Mouse (Mus musculus) CH12.LX (cell line): Measurements from ENCODE around the gene Zfp827. TPM values are rescaled to one million over a fixed set of nuclear protein-coding genes. Genes with fewer than 3 reads are reported as not detected.

Experiments used
- DNase-seq: peaks from one replicate; pipeline ENCODE4 v3.0.0-alpha.2; 2013; ENCODE audit errors: extremely low read depth
- H3K27ac ChIP-seq: 2 replicates; pipeline ENCODE4 v1.5.1; 2012; ENCODE audit warnings: low read depth, mild to moderate bottlenecking, control low read depth, moderate library complexity; ENCODE audit not compliant: insufficient read depth
- H3K27me3 ChIP-seq: replicated peaks from 2 replicates; pipeline ENCODE3; 2012; ENCODE audit warnings: inconsistent platforms
- H3K36me3 ChIP-seq, 2 experiments: replicated peaks in 1 of 2; 2 replicates each; pipeline versions ENCODE3 to v1.6.1; 2012; ENCODE audit warnings: inconsistent platforms in 1 of 2, low read length in 1 of 2, mild to moderate bottlenecking in 1 of 2, mixed read lengths in 1 of 2, moderate library complexity in 1 of 2; ENCODE audit not compliant: control insufficient read depth in 1 of 2, insufficient read depth in 1 of 2
- H3K4me1 ChIP-seq, 2 experiments: 2 replicates each; pipeline ENCODE4 v1.6.1; 2012; ENCODE audit warnings: inconsistent platforms in 1 of 2, moderate library complexity in 1 of 2; ENCODE audit not compliant: insufficient read depth in 2 of 2, control insufficient read depth in 1 of 2
- H3K4me2 ChIP-seq: 2 replicates; pipeline ENCODE4 v1.6.1; 2012; ENCODE audit warnings: low read depth, mild to moderate bottlenecking, control low read depth; ENCODE audit not compliant: poor library complexity, insufficient read depth, severe bottlenecking
- H3K4me3 ChIP-seq, 3 experiments: fragments of 150-350 bp in 1 of 3; sonication (generic) in 1 of 3; replicated peaks in 1 of 3; 2 replicates each; pipeline versions ENCODE3 to v1.5.1; 2011 to 2012; ENCODE audit warnings: low read depth in 2 of 3, low read length in 2 of 3, mild to moderate bottlenecking in 2 of 3, moderate library complexity in 2 of 3, control low read depth in 1 of 3, improper control_type of control experiment in 1 of 3, inconsistent platforms in 1 of 3, mixed read lengths in 1 of 3; ENCODE audit not compliant: poor library complexity in 1 of 3
- H3K79me2 ChIP-seq: replicated peaks from 2 replicates; pipeline ENCODE4 v1.6.1; 2012; ENCODE audit warnings: mild to moderate bottlenecking, moderate library complexity; ENCODE audit not compliant: control insufficient read depth, poor library complexity, insufficient read depth, severe bottlenecking; ENCODE audit errors: extremely low read depth
- H3K9ac ChIP-seq: 2 replicates; pipeline ENCODE4 v1.6.1; 2012; ENCODE audit warnings: low read depth, mild to moderate bottlenecking, control low read depth, moderate library complexity; ENCODE audit not compliant: insufficient read depth
- H3K9me3 ChIP-seq: replicated peaks from 2 replicates; pipeline ENCODE3; 2012; ENCODE audit warnings: low read length, inconsistent platforms, mixed read lengths
- BHLHE40 ChIP-seq: IDR thresholded peaks from 2 replicates; pipeline ENCODE4 v1.6.1; 2011; ENCODE audit warnings: mild to moderate bottlenecking, low read depth, low read length, improper control_type of control experiment
- CHD1 ChIP-seq: IDR thresholded peaks from 2 replicates; pipeline ENCODE4 v1.6.1; 2012; ENCODE audit warnings: low read depth, low read length, improper control_type of control experiment, inconsistent platforms
- CHD2 ChIP-seq: IDR thresholded peaks from 2 replicates; pipeline ENCODE4 v1.6.1; 2011; ENCODE audit warnings: low read length, improper control_type of control experiment
- CTCF ChIP-seq, 2 experiments: IDR thresholded peaks in 1 of 2; conservative IDR thresholded peaks in 1 of 2; 2 replicates each; pipeline ENCODE4 v1.5.1; 2011 to 2012; ENCODE audit warnings: low read depth in 2 of 2, low read length in 2 of 2, improper control_type of control experiment in 1 of 2, inconsistent platforms in 1 of 2, mild to moderate bottlenecking in 1 of 2, moderate library complexity in 1 of 2
- E2F4 ChIP-seq: IDR thresholded peaks from 2 replicates; pipeline ENCODE4 v1.6.1; 2011; ENCODE audit warnings: low read depth, low read length, improper control_type of control experiment; ENCODE audit not compliant: insufficient replicate concordance
- ELF1 ChIP-seq: IDR thresholded peaks from 2 replicates; pipeline ENCODE4 v1.6.1; 2014; ENCODE audit warnings: low read depth, mild to moderate bottlenecking, inconsistent platforms, low read length, improper control_type of control experiment
- GABPA ChIP-seq: IDR thresholded peaks from 2 replicates; pipeline ENCODE4 v1.6.1; 2012; ENCODE audit warnings: low read depth, low read length, improper control_type of control experiment, inconsistent platforms; ENCODE audit not compliant: insufficient replicate concordance
- HCFC1 ChIP-seq: IDR thresholded peaks from 2 replicates; pipeline ENCODE4 v1.6.1; 2012; ENCODE audit warnings: low read depth, mild to moderate bottlenecking, inconsistent platforms, low read length, improper control_type of control experiment
- IRF4 ChIP-seq: IDR thresholded peaks from 2 replicates; pipeline ENCODE4 v1.6.1; 2014; ENCODE audit warnings: low read depth, mild to moderate bottlenecking, inconsistent platforms, low read length, improper control_type of control experiment
- KAT2A ChIP-seq: IDR thresholded peaks from 2 replicates; pipeline ENCODE4 v1.6.1; 2012; ENCODE audit warnings: low read length, improper control_type of control experiment, inconsistent platforms; ENCODE audit not compliant: insufficient replicate concordance
- MAX ChIP-seq: IDR thresholded peaks from 2 replicates; pipeline ENCODE4 v1.6.1; 2011; ENCODE audit warnings: low read length, improper control_type of control experiment
- MAZ ChIP-seq: IDR thresholded peaks from 2 replicates; pipeline ENCODE4 v1.6.1; 2012; ENCODE audit warnings: low read depth, mild to moderate bottlenecking, inconsistent platforms, low read length, improper control_type of control experiment, moderate library complexity
- MEF2A ChIP-seq: IDR thresholded peaks from 2 replicates; pipeline ENCODE4 v1.6.1; 2014; ENCODE audit warnings: low read depth, mild to moderate bottlenecking, inconsistent platforms, low read length, improper control_type of control experiment, borderline replicate concordance
- MXI1 ChIP-seq: IDR thresholded peaks from 2 replicates; pipeline ENCODE4 v1.6.1; 2011; ENCODE audit warnings: mild to moderate bottlenecking, low read depth, low read length, improper control_type of control experiment
- MYC ChIP-seq: IDR thresholded peaks from 2 replicates; pipeline ENCODE4 v1.6.1; 2011; ENCODE audit warnings: low read depth, mild to moderate bottlenecking, improper control_type of control experiment, low read length
- NELFE ChIP-seq: IDR thresholded peaks from 2 replicates; pipeline ENCODE4 v1.6.1; 2011; ENCODE audit warnings: low read depth, low read length, improper control_type of control experiment
- NRF1 ChIP-seq: IDR thresholded peaks from 2 replicates; pipeline ENCODE4 v1.6.1; 2014; ENCODE audit warnings: low read depth, mild to moderate bottlenecking, inconsistent platforms, low read length, improper control_type of control experiment, moderate library complexity
- PAX5 ChIP-seq: IDR thresholded peaks from 2 replicates; pipeline ENCODE4 v1.6.1; 2012; ENCODE audit warnings: low read length, inconsistent platforms, mixed read lengths
- POLR2A ChIP-seq: IDR thresholded peaks from 2 replicates; pipeline ENCODE4 v1.6.1; 2011; ENCODE audit warnings: low read depth, mild to moderate bottlenecking, improper control_type of control experiment, low read length
- POLR2AphosphoS2 ChIP-seq: IDR thresholded peaks from 2 replicates; pipeline ENCODE4 v1.6.1; 2011; ENCODE audit warnings: low read depth, low read length, improper control_type of control experiment
- RCOR1 ChIP-seq: conservative IDR thresholded peaks from 2 replicates; pipeline ENCODE4 v1.6.1; 2012; ENCODE audit warnings: low read depth, mild to moderate bottlenecking, inconsistent platforms, low read length, improper control_type of control experiment
- TBP ChIP-seq: conservative IDR thresholded peaks from 2 replicates; pipeline ENCODE4 v1.6.1; 2011; ENCODE audit warnings: low read depth, low read length, improper control_type of control experiment
- UBTF ChIP-seq: IDR thresholded peaks from 2 replicates; pipeline ENCODE4 v1.6.1; 2012; ENCODE audit warnings: low read depth, mild to moderate bottlenecking, inconsistent platforms, low read length, improper control_type of control experiment, moderate library complexity
- USF1 ChIP-seq: IDR thresholded peaks from 2 replicates; pipeline ENCODE4 v1.6.1; 2014; ENCODE audit warnings: low read depth, mild to moderate bottlenecking, inconsistent platforms, low read length, improper control_type of control experiment
- ZKSCAN1 ChIP-seq: IDR thresholded peaks from 2 replicates; pipeline ENCODE4 v1.6.1; 2012; ENCODE audit warnings: low read depth, inconsistent platforms, low read length, improper control_type of control experiment, borderline replicate concordance
- ZMIZ1 ChIP-seq: IDR thresholded peaks from 2 replicates; pipeline ENCODE4 v1.6.1; 2012; ENCODE audit warnings: low read depth, mild to moderate bottlenecking, inconsistent platforms, low read length, improper control_type of control experiment
- ZNF384 ChIP-seq: IDR thresholded peaks from 2 replicates; pipeline ENCODE4 v1.6.1; 2012; ENCODE audit warnings: low read depth, low read length, improper control_type of control experiment, inconsistent platforms
- dilution Hi-C: fragments of 300-500 bp; cut with MboI; formaldehyde crosslinking; loops from 2 replicates; pipeline ENCODE4 v1.14.3; 2020; ENCODE audit warnings: low sequenced_read_pairs; ENCODE audit not compliant: extremely low pct_unique_long_range_greater_than_20kb, extremely low pct_ligation_motif_present
- in situ Hi-C: fragments of 300-500 bp; cut with MboI; formaldehyde crosslinking; loops from 3 replicates; pipeline ENCODE4 v1.14.3; 2019; ENCODE audit warnings: low sequenced_read_pairs, low pct_ligation_motif_present, low pct_unique_long_range_greater_than_20kb, mixed read lengths
- polyA plus RNA-seq: library from polyadenylated mRNA; unstranded; fragments of >175 nt; gene quantifications from 2 replicates; pipeline ENCODE4 v1.2.1, GENCODE M21; 2012; ENCODE audit warnings: low read depth; ENCODE audit not compliant: insufficient read length
- total RNA-seq, 2 experiments: library from RNA; depleted of rRNA; stranded (reverse); fragments of 300-350 nt in 1 of 2; fragments of >200 nt in 1 of 2; gene quantifications; 2 replicates each; pipeline ENCODE4 v1.2.3; 2012 to 2014

Zfp827 gene
- total and polyA plus RNA-seq, 3 experiments, result 4.3 to 11.1 (median 7.8) TPM

DNA sequence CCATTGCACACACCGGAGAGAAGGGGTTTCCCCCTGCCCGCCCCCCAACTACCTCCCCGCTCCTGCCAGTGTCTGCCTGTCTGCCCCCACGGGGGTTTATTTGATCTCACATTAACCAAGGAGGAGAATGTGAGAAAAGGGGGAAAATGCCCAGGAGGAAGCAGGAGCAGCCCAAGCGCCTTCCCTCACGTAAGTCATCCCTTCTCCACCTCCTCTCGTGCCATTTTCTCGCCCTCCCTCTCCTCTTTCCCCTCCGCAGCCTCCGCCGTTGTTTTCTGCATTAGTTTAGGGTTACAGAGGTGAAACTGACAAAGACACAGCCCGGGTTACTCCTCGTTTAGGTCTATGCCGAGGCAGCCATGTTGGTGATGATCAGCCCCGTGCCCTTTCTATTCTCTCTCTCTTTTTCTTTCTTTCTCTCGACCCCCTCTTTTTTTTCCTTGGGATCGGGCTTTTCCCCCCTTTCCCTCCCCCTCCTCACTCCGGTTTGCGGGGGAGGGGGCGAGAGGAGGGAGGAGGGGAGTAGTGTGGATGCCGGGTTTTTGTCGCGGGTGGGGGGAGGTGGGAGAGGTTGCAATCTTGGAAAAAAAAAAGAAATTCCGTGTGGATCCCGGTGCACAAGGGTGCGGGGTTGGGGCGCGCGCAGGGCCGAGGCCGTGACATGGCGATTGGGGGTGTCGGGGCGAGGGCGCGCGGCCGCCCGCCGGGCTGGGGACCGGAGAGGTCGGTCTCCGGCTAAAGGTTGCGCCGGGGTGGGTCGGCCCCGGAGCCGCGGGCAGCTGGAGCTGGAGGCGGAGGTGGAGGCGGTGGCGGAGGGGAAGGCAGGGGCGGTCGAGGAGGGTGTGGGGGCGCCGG, 531 bp downstream of the Zfp827 start:
- Histone ChIP-seq H3K4me3 (peak overlapping the region; percentile 75 to 95 (median 84)), H3K27ac (peak overlapping the region; percentile 85), H3K4me2 (no peak overlapping the region), H3K27me3 (no peaks in the 10 kb centered on the region), H3K9ac (peak overlapping the region; percentile 95), H3K9me3 (peaks cover 2% of the 10 kb centered on the region), H3K79me2 (peaks cover 46% of the 10 kb centered on the region), H3K4me1 (peaks cover 2 to 30% of the 10 kb centered on the region in 2 experiments; a peak in 2 of 4 replicates), H3K36me3 (peaks cover 0 to 4% of the 10 kb centered on the region in 2 experiments)
- in situ Hi-C loops (no loop called here), dilution Hi-C loops (no loop called here)
- TF ChIP-seq POLR2A (peak; percentile 14), USF1 (no peak), ZKSCAN1 (no peak), MAZ (peak; percentile 82), CHD1 (no peak; the same call in 1 of the 2 replicates), IRF4 (no peak), CTCF (conservative IDR thresholded peaks at IDR 0.05 in 1 of 2, IDR thresholded peaks at IDR 0.05 in 1 of 2; ENCODE audit: low read depth in 2 of 2, low read length in 2 of 2) (no peak), BHLHE40 (peak; percentile 73), NELFE (peak; percentile 50), GABPA (no peak), POLR2AphosphoS2 (no peak), MAX (peak; percentile 20; the same call in 1 of the 2 replicates), MXI1 (peak; percentile 74; the same call in 1 of the 2 replicates), ZNF384 (peak; percentile 7; the same call in 1 of the 2 replicates), HCFC1 (no peak), MYC (peak; percentile 51; the same call in 1 of the 2 replicates), ZMIZ1 (peak; percentile 50; the same call in 1 of the 2 replicates), KAT2A (no peak), NRF1 (no peak), E2F4 (no peak), PAX5 (no peak), MEF2A (0 out of 2 replicates have a peak, but pooled peaks have one; percentile 17), ELF1 (0 out of 2 replicates have a peak, but pooled peaks have one; percentile 25), RCOR1 (no peak), CHD2 (peak; percentile 39; the same call in 1 of the 2 replicates), UBTF (peak; percentile 63; the same call in 1 of the 2 replicates), TBP (peak; percentile 52; the same call in 1 of the 2 replicates)
- peak; percentile 68 for DNase-seq
